Mouse (Mus musculus) Muller cell, postnatal 12 days (primary cell): ENCODE data around the gene Kif18b.

Experiments
- DNase-seq: peaks from one replicate; pipeline ENCODE4 v3.0.0-alpha.2; 2015; ENCODE audit errors: inconsistent ontology term

Gene Kif18b

GRCm38 (mm10) chr11:102924557-102925350 is at the start of gene Kif18b:
Gene Kif18b (minus strand): TSS chr11:102925124.
- peak; percentile 98 for DNase-seq

GRCm38 (mm10) chr11:102972326-102972725 is 47.4 kb upstream of the Kif18b start:
- no peak for DNase-seq

- no peak for DNase-seq
Measured at GRCm38 (mm10) chr11:102971604-102972003, 46.7 kb upstream of the Kif18b start.

- no peak for DNase-seq
Measured at GRCm38 (mm10) chr11:102964547-102965091, 39.7 kb upstream of the Kif18b start.

- DNase-seq = no peak
Measured at GRCm38 (mm10) chr11:102963855-102964546, 39.1 kb upstream of the Kif18b start.

GRCm38 (mm10) chr11:102963246-102963854 is 38.4 kb upstream of the Kif18b start:
- no peak for DNase-seq

GRCm38 (mm10) chr11:102962861-102963245 is 37.9 kb upstream of the Kif18b start:
- no peak for DNase-seq

GRCm38 (mm10) chr11:102961082-102961481 is 36.2 kb upstream of the Kif18b start:
- DNase-seq = no peak

- no peak for DNase-seq
Measured at GRCm38 (mm10) chr11:102958870-102959269, 33.9 kb upstream of the Kif18b start.

- DNase-seq = no peak
Measured at GRCm38 (mm10) chr11:102958431-102958830, 33.5 kb upstream of the Kif18b start.

GRCm38 (mm10) chr11:102957692-102958091 is 32.8 kb upstream of the Kif18b start:
- no peak for DNase-seq

- DNase-seq = no peak
Measured at GRCm38 (mm10) chr11:102956962-102957614, 32.2 kb upstream of the Kif18b start.

- no peak for DNase-seq
Measured at GRCm38 (mm10) chr11:102952922-102953321, 28.0 kb upstream of the Kif18b start.

GRCm38 (mm10) chr11:102948043-102948961 is 23.4 kb upstream of the Kif18b start:
- DNase-seq = peak; percentile 74

GRCm38 (mm10) chr11:102946992-102947343 is 22.0 kb upstream of the Kif18b start:
- DNase-seq = no peak

- peak; percentile 96 for DNase-seq
Measured at GRCm38 (mm10) chr11:102946265-102946991, 21.5 kb upstream of the Kif18b start, which contains the start of gene C1ql1. Gene C1ql1 (minus strand): TSS chr11:102946688.

- peak; percentile 55 for DNase-seq
Measured at GRCm38 (mm10) chr11:102945306-102946264, 20.7 kb upstream of the Kif18b start.

- DNase-seq = no peak
Measured at GRCm38 (mm10) chr11:102941236-102941635, 16.3 kb upstream of the Kif18b start.
